Mouse (Mus musculus) embryo, embryonic 9.5 days (tissue): ENCODE data around the gene Prn.
A peak's percentile ranks its signal among the peaks of the same experiment; 100 is the strongest.

ENCODE experiments used
- DNase-seq: peaks from one replicate; pipeline ENCODE4 v3.0.0-alpha.2; 2017; ENCODE audit errors: extremely low spot score

The Prn gene

DNA sequence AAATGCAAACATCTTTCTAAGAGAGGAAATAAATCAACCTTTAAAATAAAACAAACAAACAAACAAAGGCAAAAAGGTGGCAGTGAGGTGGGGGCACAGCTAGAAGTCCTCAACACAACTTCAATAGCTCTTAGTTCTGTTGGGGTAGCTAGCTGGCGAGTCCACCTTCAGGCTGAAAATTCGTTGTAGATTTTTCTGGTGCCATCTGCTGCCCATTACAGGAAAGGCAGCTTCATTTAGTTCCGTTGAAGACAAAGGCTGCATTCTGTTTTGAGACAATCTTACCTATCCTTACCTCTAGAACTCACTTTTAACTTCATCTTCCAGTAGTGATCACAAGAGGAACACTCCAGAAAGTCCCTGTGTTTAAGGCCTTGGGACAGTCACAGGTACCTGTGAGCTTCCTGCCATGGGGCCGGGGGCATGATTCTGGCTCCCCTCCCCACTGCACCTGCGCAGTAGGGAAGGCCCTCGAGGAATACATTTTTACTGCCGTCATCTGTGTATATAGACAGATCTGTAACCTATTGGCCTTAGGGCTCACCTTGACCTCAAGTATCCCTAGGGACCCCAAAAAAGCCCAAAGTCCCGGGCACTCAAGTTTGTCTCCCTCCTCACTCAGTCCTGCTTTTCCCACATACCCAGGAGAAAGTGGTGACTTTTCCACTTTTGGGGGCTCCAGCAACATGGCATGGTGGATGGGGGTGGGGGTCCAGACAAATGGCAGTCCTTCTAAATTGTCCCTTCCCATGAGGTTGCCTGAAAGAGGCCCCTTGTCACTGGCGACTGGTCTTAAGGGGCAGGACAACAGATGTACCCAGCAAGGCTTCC lies 40.2 kb downstream of the Prn start:
- DNase-seq: peak; percentile 39

DNA sequence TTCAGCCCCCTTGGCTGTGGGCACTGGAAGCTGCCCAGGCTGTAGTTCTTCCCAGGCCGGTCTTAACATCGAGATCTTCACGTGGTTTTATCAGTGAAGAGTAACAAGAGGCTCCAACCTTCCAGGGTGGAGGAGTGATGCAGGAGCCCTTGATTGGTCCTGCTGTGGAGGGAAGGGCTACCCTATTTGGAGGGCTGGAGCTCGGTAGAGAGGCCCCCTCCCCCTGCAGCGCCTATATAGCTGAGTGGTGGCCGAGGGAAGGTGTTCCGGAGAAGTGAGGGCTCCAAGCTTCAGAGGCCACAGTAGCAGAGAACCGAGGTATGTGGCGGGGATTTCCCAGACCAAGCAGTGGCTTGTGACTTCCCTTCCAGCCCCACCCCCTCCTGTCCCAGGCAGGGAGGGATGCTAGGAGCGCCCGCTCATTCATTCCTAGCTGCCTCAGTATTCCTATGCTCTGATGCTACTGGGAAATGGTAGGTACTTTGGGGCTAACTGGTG lies 40.9 kb downstream of the Prn start, which contains the start of gene Prnd:
TSS of gene Prnd (plus strand) at position 264 of the 498 bp plus-strand sequence.
- no peak for DNase-seq

DNA sequence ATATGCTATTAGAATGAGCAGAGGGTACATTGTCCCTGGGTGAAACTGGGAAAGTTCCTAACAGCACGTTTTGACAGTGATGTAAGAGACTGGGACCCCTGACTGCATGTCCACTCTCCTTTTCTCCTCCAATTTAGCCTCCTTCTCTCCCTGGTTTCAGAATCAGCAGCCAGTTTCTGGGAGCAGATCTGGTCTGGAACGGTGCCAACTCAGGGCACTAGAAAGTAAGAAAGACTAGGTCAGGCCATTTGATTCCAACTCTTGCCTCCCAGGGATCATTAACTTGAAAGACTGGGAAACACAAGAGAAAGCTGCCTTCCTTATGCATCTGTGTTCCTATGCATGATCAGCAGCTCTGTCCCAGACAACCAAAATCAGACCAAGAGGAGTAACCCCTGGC lies 42.7 kb downstream of the Prn start:
- no peak for DNase-seq

DNA sequence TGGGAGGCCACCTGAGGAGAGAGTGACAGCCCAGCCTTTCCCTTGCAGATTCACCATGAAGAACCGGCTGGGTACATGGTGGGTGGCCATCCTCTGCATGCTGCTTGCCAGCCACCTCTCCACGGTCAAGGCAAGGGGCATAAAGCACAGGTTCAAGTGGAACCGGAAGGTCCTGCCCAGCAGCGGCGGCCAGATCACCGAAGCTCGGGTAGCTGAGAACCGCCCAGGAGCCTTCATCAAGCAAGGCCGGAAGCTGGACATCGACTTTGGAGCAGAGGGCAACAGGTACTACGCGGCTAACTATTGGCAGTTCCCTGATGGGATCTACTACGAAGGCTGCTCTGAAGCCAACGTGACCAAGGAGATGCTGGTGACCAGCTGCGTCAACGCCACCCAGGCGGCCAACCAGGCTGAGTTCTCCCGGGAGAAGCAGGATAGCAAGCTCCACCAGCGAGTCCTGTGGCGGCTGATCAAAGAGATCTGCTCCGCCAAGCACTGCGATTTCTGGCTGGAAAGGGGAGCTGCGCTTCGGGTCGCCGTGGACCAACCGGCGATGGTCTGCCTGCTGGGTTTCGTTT lies 43.3 kb downstream of the Prn start:
- no peak for DNase-seq

DNA sequence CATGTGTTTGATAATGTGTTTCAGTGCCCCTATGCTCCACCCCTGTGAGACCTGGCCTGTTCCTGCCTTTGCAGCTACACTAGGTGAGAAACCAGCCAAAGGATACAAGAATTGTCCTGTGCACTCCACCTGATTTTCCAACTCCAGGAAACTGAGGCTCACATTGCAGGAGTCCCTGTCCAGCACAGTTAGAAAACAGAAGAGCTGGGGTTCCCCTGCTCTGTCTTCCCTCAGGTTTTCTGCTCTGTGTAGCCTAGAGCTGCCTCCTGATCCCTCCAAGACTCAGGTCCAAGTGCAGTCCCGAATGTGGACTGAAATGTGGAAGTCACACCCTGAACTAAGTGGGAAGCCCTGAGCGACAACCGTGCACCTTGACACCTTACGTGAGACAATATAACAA lies 44.0 kb downstream of the Prn start:
- DNase-seq: no peak

DNA sequence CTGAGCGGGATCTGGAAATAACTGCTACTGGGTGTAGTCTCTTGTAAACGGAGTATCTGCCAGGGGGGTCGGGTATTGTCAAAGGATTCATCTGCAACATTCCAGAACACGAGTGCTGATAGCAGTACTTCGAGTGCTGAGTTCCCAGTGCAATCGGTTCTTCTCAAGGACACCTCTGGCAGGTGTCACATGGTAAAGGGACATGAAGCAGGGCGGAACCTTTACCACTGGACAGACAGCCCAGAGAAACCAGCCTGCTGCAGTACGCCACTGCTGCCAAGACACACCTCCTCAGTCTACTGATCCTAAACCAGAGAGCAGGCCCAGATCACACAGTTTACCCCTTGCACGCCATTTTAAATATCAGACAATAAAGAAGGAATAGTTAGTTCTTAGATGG lies 45.1 kb downstream of the Prn start:
- no peak for DNase-seq

DNA sequence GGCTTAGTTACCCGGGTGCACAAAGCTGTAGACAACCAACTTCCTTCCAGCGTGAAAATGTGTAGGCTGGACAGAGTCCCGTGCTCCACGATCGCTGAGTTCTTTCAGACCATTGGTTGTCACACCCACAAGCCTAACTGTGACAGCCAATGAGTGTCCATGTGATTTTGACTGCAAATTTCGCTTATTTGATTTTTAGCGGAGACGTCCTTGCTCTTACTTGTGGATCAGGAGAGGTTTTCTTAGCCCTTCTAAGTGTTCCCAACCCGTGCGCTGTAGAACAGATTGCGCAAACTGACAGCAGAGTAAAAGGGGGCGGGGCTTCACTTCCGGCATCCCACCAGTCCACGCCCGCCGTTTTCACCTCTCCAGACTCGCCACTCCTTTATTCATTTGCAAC lies 45.5 kb downstream of the Prn start:
- DNase-seq: peak; percentile 32

DNA sequence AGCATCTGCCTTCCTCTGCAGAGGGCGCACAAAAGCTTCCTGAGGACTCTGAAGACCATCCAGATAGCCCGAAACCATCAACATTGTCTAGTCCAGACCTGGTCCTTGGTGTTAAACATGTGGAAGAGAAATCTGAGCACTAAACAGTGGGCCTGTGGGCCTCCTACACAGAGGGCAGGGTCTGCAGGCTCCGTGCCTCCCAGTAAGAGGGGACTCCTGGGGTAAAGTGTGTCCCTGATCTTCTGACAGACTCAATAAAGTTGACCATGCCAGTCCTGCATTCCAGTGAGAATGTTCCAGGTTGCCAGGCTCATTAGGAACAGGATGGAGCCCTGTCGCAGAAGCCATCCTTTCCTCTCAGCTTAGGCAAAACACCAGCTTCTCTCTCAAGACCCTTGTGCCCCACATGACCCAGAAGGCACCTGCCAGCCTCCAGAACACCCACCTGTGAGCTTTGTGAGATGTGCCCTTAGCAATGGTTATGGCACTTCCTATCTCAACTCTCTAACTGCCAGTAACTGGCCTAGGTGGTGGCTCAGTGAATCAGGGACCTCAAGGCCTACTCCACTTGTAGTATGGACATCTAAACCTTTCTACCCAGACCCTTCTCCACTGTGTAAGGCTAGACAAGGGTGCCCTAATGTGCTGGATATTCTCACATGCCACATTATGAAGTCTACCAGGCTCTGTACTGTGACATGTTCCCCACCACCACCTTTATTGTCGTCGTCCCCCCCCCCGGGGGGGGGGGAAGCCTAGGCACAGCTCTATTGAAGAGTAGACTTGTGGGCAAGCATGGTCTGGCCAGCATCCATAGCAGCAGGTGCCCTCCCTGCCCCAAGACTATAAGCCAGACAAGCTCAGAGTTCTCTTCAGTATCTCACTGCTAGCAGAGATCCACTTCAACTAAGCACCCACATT lies 46.8 kb downstream of the Prn start:
- no peak for DNase-seq

DNA sequence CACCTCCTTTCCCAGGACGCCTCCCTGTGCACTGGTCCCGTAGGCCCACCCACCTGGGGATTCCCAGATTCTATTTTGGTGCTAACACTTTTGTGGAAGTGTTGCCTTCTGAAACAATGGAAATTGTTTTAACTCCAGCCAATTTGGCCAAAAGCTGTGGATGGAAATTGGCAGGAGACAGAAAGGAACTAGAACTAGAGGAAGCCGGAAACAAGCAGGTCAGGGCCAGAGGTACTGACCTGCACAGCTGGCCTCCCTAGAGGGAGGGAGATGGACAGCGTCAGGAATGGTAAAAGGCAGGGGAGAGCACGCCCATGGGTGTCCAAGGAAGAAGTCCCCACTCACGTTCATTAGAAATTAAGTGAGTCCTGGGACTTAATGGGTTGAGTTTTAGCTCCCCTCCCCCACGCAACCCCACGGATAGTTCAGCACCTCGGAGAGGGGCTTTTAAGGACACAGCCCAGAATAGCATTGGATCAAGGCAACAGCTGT lies 48.0 kb downstream of the Prn start:
- no peak for DNase-seq

DNA sequence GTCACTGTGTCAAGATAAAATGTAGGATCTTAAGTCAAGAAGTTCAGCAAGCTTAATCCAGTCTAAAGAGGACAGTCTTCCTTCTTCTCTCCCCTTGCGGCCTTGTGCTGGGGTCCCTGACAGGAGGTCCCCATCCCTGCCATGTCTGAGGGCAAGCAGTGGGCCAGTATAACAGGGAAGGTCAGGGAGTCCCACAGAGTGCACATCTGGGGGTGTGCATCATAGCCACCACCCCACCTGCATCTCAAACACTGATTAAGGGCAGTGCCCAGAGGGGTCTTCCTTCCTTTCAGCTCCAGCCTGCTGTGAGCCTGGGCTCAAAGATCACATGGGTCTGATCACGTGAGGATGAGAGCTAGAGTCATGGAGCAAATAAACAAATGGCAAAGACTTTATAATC lies 51.9 kb downstream of the Prn start:
- no peak for DNase-seq

DNA sequence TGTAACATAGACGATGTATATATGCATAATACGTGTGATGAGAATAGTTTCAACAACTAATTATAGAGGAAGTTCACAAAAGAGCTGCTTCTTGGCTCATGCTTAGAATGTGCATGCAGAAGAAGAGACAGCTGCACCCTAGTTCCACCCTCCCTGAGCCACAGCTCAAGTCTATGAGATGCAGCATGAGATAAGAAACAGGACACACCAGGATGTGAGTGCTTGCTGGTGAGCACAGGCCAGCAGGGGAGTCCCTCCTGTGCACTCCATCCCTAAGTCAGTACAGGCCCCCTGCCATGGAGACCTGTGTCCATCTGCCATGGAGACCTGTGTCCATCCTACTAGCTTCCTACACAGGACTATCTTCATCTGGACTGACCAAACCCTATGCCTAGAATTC lies 60.8 kb downstream of the Prn start:
- DNase-seq: no peak

DNA sequence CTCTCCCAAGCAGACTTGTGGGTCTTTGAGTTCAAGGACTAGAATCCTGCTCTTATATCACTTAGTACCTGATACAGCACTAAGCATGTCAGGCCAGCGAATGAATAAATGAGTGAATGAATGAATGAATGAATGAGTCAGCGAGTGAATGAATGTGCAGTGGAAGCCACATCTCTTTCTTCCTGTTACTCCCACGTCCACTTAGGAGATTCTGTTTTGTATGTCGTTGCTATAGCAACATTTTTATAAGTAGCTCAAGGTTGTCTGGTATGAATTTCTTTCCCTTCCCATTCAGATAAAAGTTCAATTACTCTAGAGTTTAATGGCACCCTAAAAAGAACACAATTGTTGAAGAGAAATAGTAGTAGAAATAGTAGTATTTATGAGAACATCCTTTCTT lies 61.3 kb downstream of the Prn start:
- no peak for DNase-seq

DNA sequence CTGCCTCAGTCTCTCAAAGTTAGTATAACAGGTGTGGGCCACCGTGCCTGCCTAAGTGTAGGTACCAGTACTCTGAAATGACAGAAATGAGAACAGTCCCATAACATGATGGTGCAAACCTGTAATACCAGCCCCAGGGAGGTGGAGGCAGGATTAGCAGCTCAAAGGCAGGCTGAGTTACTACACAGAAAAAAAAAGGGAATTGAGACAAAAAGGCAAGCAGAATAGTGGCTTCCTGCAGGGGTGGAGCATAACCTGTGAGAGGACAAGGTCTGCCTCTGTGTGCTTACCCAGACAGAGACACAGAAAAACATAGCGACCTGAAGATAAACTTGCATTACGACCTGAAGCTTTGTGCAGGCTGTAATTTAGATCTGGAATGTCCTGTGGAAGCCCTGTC lies 66.9 kb downstream of the Prn start:
- no peak for DNase-seq

DNA sequence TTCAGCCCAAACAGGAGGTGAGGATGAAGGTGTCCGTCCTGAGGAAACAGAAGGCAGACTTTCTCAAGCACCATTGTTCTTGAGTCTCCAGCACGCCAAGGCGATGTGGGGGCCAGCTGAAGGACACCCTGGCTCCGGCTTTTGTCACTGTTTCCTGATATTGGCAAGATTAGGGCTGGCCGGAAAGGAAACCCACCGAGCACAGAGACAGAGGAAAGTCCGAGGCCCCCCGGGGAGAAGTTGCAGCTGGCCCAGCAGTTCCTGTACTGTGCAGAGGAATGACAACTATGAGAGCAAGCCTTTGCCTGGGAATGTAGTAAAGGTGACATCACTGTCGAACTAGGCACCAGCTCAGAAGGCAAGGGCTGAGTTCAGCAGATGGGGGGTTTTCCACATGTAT lies 71.1 kb downstream of the Prn start:
- peak; percentile 13 for DNase-seq

DNA sequence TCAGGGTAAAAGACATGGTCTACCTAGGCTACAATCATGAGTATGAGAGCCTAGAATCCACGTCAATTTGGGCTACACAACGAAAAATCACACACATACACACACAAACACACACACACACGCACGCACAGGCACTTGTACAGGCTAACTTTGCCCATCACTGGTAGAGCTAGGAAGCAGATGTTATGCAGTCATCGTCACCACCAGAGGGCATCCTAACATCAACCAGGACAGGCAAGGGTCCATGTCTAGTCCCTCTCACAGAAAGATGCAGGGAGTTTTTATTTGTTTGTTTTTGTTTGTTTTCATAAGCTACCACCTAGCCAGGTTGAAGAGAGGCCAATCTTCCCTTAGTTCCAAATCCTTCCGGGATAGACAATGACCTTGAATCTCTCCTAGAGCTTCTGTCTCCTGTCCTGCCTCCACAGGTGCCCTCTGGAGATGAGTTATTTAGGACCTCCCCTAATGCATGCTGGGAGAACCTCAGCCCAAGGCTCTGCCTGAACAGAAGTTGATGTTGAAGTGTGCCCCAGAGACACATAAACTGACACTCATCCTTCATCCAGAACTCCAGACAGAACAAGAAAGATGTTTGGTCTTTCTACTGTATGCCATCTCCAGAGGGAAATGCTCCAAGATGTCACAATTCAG lies 72.9 kb downstream of the Prn start:
- DNase-seq: peak; percentile 60

DNA sequence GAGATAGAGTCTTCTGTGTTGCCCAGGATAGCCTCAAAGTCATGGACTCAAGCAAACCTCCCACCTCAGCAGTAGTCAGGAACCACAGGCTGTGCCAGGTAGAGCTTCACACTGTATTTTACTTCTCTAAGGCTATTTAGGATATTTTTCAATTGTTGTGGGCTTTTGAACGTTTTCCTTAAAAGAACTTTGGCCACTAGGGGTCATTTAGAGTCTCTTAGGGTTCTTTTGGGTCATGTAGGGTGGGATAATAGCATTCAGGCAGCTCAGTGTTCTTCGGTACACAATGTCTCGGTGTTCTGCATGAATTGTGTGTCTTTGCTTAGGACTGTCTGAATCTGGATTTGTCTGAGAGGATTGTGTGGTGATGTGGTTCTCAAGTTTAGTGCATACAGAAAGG lies 78.2 kb downstream of the Prn start:
- DNase-seq: no peak

DNA sequence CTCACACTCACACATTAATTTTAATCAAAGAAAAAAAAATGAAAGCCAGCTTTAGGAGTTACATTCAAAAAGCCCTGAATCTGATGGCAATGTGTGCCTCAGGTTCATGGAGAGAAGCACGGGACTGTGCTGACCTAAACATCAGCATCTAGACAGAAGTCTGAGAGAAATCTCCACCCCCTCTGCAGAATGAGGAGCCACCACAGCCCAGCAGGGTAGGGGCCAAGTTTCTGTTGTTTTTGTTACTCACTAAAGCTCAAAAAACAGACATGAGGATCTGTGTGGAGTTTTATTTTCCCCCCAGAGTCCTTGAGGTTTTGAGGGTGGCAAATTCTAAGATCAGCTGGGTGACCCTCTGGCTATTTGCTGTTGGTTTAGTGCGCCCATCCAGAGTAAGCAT lies 78.8 kb downstream of the Prn start:
- no peak for DNase-seq

DNA sequence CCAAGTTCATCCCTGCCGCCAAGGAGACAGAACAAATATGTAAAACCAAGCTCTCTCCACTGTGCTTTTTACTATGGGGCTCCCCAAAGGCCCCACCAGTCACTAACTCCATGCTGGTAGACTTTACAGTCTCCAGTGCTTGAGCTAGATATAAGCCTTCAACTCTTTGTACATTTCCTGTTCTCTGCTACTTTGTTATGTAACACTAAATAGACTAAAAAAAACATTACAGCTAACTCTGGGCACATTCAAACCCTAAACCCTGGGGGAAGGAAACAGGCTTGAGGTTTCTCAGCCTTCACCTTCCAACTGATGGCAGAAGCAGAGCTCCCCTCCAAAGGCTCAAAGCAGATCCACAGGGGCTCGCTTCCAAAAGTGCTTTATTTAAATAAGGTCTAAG lies 82.7 kb downstream of the Prn start:
- no peak for DNase-seq

DNA sequence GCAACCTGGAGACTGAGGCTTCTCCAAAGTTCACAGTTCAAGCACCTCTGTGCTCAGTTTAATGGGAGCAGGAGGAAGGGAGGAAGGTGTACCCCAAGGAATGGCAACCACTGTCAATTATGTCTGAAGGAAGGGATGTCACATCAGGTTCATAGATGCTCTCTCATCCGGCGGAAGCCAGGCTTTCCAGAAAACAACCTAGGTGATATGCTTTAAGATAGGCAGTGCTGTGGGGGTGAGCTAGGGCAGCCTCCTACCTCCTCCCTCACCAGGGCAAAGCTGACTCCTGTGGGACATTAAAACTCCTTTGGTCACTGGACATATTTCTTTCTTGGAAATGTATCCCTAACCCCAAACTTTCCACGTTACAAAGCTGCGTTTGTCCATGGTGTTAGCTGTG lies 83.4 kb downstream of the Prn start:
- DNase-seq: no peak

DNA sequence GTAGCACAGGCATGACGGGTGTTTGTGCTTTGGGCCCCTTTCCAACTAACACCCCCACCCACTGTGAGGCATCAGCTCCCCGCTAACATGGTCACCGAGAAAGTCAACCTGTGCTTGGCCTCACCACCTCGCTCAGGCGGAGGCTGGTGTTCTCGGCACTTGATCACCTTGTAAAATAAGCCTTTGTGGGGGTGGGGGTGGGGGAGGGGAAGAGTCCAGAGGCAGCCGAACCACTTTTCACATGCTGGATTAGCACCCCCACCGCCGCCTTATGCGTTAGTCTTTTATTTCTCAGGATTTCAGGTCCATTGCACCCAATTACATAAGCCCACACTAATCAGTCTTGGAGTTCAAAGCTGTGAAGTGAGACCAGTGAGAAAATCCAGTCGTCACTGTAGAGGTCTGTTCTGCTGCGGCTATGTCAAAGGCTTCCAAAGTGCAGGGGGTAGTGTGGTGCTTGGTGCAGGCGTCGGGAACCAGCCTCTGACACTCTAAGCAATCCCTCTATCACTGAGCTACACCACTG lies 83.9 kb downstream of the Prn start:
- DNase-seq: no peak

DNA sequence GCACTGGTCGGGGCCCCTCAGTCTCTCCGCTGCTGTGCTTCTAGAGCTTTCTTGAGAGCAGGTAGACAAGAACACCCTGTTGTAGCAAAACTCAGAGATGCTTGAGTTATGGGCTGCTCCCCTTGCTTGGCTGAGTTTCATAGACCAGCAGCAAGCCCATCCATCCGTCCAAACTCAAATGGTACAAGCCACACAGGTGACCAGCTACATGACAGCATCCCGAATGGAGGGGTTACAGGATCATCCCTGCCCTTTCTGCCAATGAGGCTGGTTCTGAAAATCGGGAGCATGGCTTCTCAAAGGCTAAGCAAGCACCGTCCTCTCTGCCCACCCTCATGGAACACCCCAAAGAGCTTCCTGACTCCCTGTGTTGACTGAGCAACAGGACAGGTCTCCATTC lies 85.2 kb downstream of the Prn start:
- no peak for DNase-seq
